Mouse (Mus musculus): ENCODE data around the gene Dnajb7. TPM values are rescaled to one million over a fixed set of nuclear protein-coding genes. Genes with fewer than 3 reads are reported as not detected.
A peak's percentile ranks its signal among the peaks of the same experiment; 100 is the strongest.
"Not testable (repeated sequence)": the region's sequence is repeated elsewhere in the genome, so short reads cannot be mapped to it uniquely, and the experiment has no call there.

The Dnajb7 gene
- 1.1 and 1.3 TPM in 2 replicates for polyA plus RNA-seq (2015; fragmentation: Nextera tagmentation; extraction: Ambion mirVana)

- ATAC-seq (replicated peaks; ENCODE audit: insufficient number of reproducible peaks, insufficient read depth, low FRiP score, low read depth): no peak
- 91% methylated on average over 1 of the region's 1 CpGs for WGBS
- Histone ChIP-seq H3K27ac (no peak within 1 kb of the TSS), H3K4me3 (no peak within 1 kb of the TSS), H3K9ac (no peak within 1 kb of the TSS), H3K36me3 (no peaks in the 10 kb centered on the region), H3K4me1 (replicated peaks) (no peaks in the 10 kb centered on the region), H3K27me3 (no peaks in the 10 kb centered on the region), H3K4me2 (no peak within 1 kb of the TSS), H3K9me3 (replicated peaks) (no peaks in the 10 kb centered on the region)
Observed at GRCm38 (mm10) chr15:81408199-81408598, at the start of gene Dnajb7. TSS of gene Dnajb7 (minus strand) at chr15:81408299.

- 38% methylated on average over 3 of the region's 3 CpGs for WGBS
- peaks cover 22% of the 10 kb centered on the region; the same call in 1 of the 2 replicates for H3K36me3 ChIP-seq
Observed at GRCm38 (mm10) chr15:81448463-81448862, 40.4 kb upstream of the Dnajb7 start.

GRCm38 (mm10) chr15:81439236-81439635, 31.1 kb upstream of the Dnajb7 start:
- no peak overlapping the region for H3K27ac ChIP-seq
- ATAC-seq (replicated peaks; ENCODE audit: insufficient number of reproducible peaks, insufficient read depth, low FRiP score, low read depth): no peak
- peaks cover 19% of the 10 kb centered on the region; the same call in 1 of the 2 replicates for H3K36me3 ChIP-seq
- no peak overlapping the region for H3K4me2 ChIP-seq
- no peaks in the 10 kb centered on the region for H3K9me3 ChIP-seq (replicated peaks)
- H3K27me3 ChIP-seq: no peaks in the 10 kb centered on the region
- no peak overlapping the region for H3K9ac ChIP-seq
- H3K4me1 ChIP-seq (replicated peaks): no peaks in the 10 kb centered on the region
- H3K4me3 ChIP-seq: no peak overlapping the region

More at GRCm38 (mm10) chr15:81448463-81448862, 40.4 kb upstream of the Dnajb7 start:
- Histone ChIP-seq H3K27me3 (no peaks in the 10 kb centered on the region), H3K9ac (no peak overlapping the region), H3K4me3 (no peak overlapping the region), H3K4me2 (no peak overlapping the region), H3K27ac (no peak overlapping the region), H3K4me1 (replicated peaks) (no peaks in the 10 kb centered on the region), H3K9me3 (replicated peaks) (no peaks in the 10 kb centered on the region)
- no peak for ATAC-seq (replicated peaks; ENCODE audit: insufficient number of reproducible peaks, insufficient read depth, low FRiP score, low read depth)

- H3K27me3 ChIP-seq: no peaks in the 10 kb centered on the region
- peaks cover 19% of the 10 kb centered on the region; the same call in 1 of the 2 replicates for H3K36me3 ChIP-seq
- WGBS: 82% methylated on average over 1 of the region's 1 CpGs
- no peaks in the 10 kb centered on the region for H3K4me1 ChIP-seq (replicated peaks)
- no peak overlapping the region for H3K4me3 ChIP-seq
- H3K27ac ChIP-seq: no peak overlapping the region
- no peaks in the 10 kb centered on the region for H3K9me3 ChIP-seq (replicated peaks)
- no peak overlapping the region for H3K9ac ChIP-seq
- H3K4me2 ChIP-seq: no peak overlapping the region
- no peak for ATAC-seq (replicated peaks; ENCODE audit: insufficient number of reproducible peaks, insufficient read depth, low FRiP score, low read depth)
Observed at GRCm38 (mm10) chr15:81438345-81438744, 30.2 kb upstream of the Dnajb7 start.

GRCm38 (mm10) chr15:81431195-81431594, 23.1 kb upstream of the Dnajb7 start:
- Histone ChIP-seq H3K9me3 (replicated peaks) (no peaks in the 10 kb centered on the region), H3K4me1 (replicated peaks) (no peaks in the 10 kb centered on the region), H3K36me3 (peaks cover 21% of the 10 kb centered on the region), H3K27me3 (no peaks in the 10 kb centered on the region), H3K27ac (no peak overlapping the region), H3K9ac (no peak overlapping the region), H3K4me2 (no peak overlapping the region), H3K4me3 (no peak overlapping the region)
- ATAC-seq (replicated peaks; ENCODE audit: insufficient number of reproducible peaks, insufficient read depth, low FRiP score, low read depth): no peak
- WGBS: 80% methylated on average over 1 of the region's 1 CpGs

- peaks cover 21% of the 10 kb centered on the region for H3K36me3 ChIP-seq
- 76% methylated on average over 2 of the region's 2 CpGs for WGBS
- no peaks in the 10 kb centered on the region for H3K27me3 ChIP-seq
Observed at GRCm38 (mm10) chr15:81427947-81428346, 19.8 kb upstream of the Dnajb7 start.

GRCm38 (mm10) chr15:81425311-81425710, 17.2 kb upstream of the Dnajb7 start:
- no peak for ATAC-seq (replicated peaks; ENCODE audit: insufficient number of reproducible peaks, insufficient read depth, low FRiP score, low read depth)
- no peak overlapping the region for H3K4me3 ChIP-seq
- peaks cover 8% of the 10 kb centered on the region for H3K36me3 ChIP-seq
- H3K27ac ChIP-seq: no peak overlapping the region
- no peaks in the 10 kb centered on the region for H3K4me1 ChIP-seq (replicated peaks)
- no peaks in the 10 kb centered on the region for H3K9me3 ChIP-seq (replicated peaks)
- 88% methylated on average over 3 of the region's 3 CpGs for WGBS
- H3K4me2 ChIP-seq: no peak overlapping the region
- H3K9ac ChIP-seq: no peak overlapping the region
- H3K27me3 ChIP-seq: no peaks in the 10 kb centered on the region

More at GRCm38 (mm10) chr15:81427947-81428346, 19.8 kb upstream of the Dnajb7 start:
- no peaks in the 10 kb centered on the region for H3K9me3 ChIP-seq (replicated peaks)
- H3K27ac ChIP-seq: no peak overlapping the region
- no peak overlapping the region for H3K4me3 ChIP-seq
- no peaks in the 10 kb centered on the region for H3K4me1 ChIP-seq (replicated peaks)
- H3K9ac ChIP-seq: no peak overlapping the region
- H3K4me2 ChIP-seq: no peak overlapping the region
- ATAC-seq (replicated peaks; ENCODE audit: insufficient number of reproducible peaks, insufficient read depth, low FRiP score, low read depth): no peak

- Histone ChIP-seq H3K9ac (no peak overlapping the region), H3K27me3 (no peaks in the 10 kb centered on the region), H3K36me3 (no peaks in the 10 kb centered on the region), H3K9me3 (replicated peaks) (no peaks in the 10 kb centered on the region), H3K4me2 (no peak overlapping the region), H3K4me1 (replicated peaks) (no peaks in the 10 kb centered on the region), H3K27ac (no peak overlapping the region), H3K4me3 (no peak overlapping the region)
- 73% methylated on average over 7 of the region's 7 CpGs for WGBS
- ATAC-seq (replicated peaks; ENCODE audit: insufficient number of reproducible peaks, insufficient read depth, low FRiP score, low read depth): no peak
Observed at GRCm38 (mm10) chr15:81422156-81422681, 14.1 kb upstream of the Dnajb7 start.

GRCm38 (mm10) chr15:81421454-81421853, 13.4 kb upstream of the Dnajb7 start:
- Histone ChIP-seq H3K9me3 (replicated peaks) (no peaks in the 10 kb centered on the region), H3K9ac (no peak overlapping the region), H3K36me3 (no peaks in the 10 kb centered on the region), H3K4me3 (no peak overlapping the region), H3K27ac (no peak overlapping the region), H3K4me1 (replicated peaks) (peaks cover 4% of the 10 kb centered on the region), H3K27me3 (no peaks in the 10 kb centered on the region), H3K4me2 (no peak overlapping the region)
- WGBS: 62% methylated on average over 1 of the region's 1 CpGs
- ATAC-seq (replicated peaks; ENCODE audit: insufficient number of reproducible peaks, insufficient read depth, low FRiP score, low read depth): no peak

- Histone ChIP-seq H3K9ac (no peak overlapping the region), H3K27me3 (no peaks in the 10 kb centered on the region), H3K9me3 (replicated peaks) (no peaks in the 10 kb centered on the region), H3K36me3 (no peaks in the 10 kb centered on the region), H3K4me2 (no peak overlapping the region), H3K4me1 (replicated peaks) (peaks cover 5% of the 10 kb centered on the region), H3K4me3 (no peak overlapping the region), H3K27ac (no peak overlapping the region)
- 83% methylated on average over 4 of the region's 4 CpGs for WGBS
- ATAC-seq (replicated peaks; ENCODE audit: insufficient number of reproducible peaks, insufficient read depth, low FRiP score, low read depth): no peak
Observed at GRCm38 (mm10) chr15:81418065-81418464, 10.0 kb upstream of the Dnajb7 start.

- Histone ChIP-seq H3K4me3 (peak overlapping the region; percentile 41), H3K4me2 (peak overlapping the region; percentile 68)
- not testable (repeated sequence) for H3K4me1 ChIP-seq (replicated peaks); H3K9me3 ChIP-seq (replicated peaks); H3K27me3 ChIP-seq; H3K27ac ChIP-seq; H3K36me3 ChIP-seq; H3K9ac ChIP-seq
- WGBS: 4% methylated on average over 22 of the region's 22 CpGs
- peak; percentile 74 for ATAC-seq (replicated peaks; ENCODE audit: insufficient number of reproducible peaks, insufficient read depth, low FRiP score, low read depth)
Observed at GRCm38 (mm10) chr15:81416763-81417310, 8.7 kb upstream of the Dnajb7 start.

GRCm38 (mm10) chr15:81405008-81405407, 3.1 kb downstream of the Dnajb7 start:
- H3K4me1 ChIP-seq (replicated peaks): peaks cover 7% of the 10 kb centered on the region
- no peak overlapping the region for H3K4me3 ChIP-seq
- no peak overlapping the region for H3K27ac ChIP-seq
- 81% methylated on average over 3 of the region's 3 CpGs for WGBS
- no peak overlapping the region for H3K9ac ChIP-seq
- no peak for ATAC-seq (replicated peaks; ENCODE audit: insufficient number of reproducible peaks, insufficient read depth, low FRiP score, low read depth)
- no peaks in the 10 kb centered on the region for H3K9me3 ChIP-seq (replicated peaks)
- H3K27me3 ChIP-seq: no peaks in the 10 kb centered on the region
- H3K36me3 ChIP-seq: no peaks in the 10 kb centered on the region
- H3K4me2 ChIP-seq: no peak overlapping the region
